Mouse (Mus musculus) embryo, embryonic 11.5 days (tissue): ENCODE measurements around the gene Clip4.
A peak's percentile ranks its signal among the peaks of the same experiment; 100 is the strongest.

Experiments used
- DNase-seq: peaks from one replicate; pipeline ENCODE4 v3.0.0-alpha.2; 2012; ENCODE audit warnings: low read depth, low spot score

The Clip4 gene

DNA sequence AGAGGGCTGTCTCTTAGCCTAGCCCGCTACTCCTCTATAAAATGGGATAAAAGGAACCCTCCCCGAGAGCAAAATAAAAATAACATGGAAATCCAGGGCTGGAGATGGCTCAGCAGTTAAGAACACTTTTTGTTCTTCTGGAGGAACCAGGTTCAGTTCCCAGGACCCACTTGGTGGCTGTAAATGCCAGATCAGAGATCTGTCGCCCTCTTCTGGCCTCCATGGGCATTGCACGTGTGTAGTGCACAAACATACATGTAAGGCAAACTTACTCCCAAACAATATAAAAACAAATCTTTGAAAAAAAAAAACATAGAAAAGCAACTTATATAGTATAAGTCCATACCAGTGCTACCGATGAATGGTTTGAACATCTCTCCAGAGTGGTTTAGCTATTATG lies 104.7 kb downstream of the Clip4 start:
- no peak for DNase-seq

DNA sequence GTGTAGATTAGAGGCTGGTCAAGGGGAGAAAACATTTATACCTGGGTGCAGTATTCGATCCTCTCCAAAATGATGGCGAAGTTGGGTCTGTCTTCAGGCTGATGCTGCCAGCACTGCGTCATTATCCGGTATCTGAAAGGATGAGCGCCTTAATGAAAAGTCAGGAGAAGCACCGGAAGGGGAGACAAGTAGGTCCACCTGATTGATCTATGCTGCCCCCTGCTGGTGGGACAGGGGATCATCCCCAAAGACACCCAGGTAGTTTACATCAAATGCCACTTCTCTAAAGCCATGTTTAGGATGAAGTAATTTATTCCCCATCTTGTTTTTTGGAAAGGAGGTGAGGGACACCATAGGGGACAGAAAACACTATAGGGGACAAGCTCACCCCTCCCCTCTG lies 105.8 kb downstream of the Clip4 start:
- DNase-seq: peak; percentile 34

DNA sequence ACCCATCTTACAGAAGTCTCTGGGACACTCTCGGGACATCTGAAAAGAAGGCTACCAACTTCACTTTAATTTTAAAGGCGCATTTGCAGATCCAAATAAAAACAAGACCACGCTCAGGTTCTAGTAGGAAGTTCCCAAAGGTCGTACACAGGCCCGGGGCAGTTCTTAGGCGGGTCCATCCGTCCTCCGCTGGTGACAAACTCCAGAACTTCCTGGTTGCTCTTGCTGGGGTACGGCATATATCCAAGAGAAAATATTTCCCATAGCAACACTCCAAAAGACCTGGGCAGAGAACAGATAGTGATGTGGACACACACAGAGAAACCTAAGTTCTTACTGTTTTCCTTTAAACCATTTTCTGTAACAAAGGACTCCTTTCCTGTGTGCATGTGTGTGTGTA lies 106.5 kb downstream of the Clip4 start:
- DNase-seq: no peak

DNA sequence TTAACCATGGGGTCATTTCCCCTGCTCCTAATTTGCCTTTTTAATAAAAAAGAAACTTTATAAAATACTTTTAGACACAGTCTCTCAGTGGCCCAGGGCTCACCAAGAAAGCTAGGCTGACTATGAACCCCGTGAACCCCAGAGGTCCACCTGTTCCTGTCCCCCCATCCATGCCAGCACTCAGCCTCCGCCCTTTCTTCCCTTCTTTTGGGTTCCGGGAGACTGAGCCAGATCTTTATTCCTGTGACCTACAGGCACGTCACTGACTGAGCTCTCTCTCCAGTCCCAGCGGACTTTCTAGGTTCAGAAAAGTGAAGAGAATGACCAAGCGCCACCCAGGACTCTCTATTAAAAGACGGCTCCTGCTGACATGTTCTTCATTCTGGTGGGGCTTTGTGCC lies 107.2 kb downstream of the Clip4 start:
- no peak for DNase-seq

DNA sequence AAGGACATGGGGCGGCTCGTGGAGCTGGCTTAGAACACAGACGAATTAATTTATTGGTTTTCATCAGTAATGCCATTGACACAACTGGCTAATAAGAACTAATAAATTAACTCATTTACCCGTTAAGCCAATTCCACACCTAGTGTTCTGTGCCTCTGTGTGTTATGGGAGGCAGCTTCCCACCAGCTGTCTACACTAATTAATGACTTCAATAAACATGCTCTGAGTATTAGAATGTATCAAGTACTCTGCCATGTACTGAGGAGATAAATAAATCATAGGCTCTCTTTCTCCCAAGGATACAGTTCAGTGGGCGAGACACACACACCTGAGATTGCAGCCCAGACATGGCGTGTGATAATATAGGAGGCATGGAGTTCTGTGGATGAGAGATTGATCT lies 113.1 kb downstream of the Clip4 start:
- DNase-seq: no peak

DNA sequence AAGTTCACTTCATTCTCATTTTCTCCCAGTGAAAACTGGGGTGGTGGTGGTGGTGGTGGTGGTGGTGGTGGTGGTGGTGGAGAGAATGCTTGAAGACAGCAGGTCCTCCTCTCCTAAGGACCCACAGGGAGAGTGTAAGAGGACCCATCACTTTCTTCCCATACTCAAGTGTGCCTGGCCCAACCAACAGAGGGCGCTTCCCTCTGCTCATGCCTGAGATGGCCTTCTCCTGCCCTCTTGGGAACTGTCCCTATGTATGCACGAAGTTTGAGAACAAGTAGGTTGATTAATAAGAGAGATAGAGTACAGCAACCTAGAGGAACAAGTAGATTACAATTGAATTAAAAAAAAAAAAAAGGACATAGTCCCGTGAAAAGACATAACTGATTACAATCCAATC lies 140.8 kb downstream of the Clip4 start:
- no peak for DNase-seq

DNA sequence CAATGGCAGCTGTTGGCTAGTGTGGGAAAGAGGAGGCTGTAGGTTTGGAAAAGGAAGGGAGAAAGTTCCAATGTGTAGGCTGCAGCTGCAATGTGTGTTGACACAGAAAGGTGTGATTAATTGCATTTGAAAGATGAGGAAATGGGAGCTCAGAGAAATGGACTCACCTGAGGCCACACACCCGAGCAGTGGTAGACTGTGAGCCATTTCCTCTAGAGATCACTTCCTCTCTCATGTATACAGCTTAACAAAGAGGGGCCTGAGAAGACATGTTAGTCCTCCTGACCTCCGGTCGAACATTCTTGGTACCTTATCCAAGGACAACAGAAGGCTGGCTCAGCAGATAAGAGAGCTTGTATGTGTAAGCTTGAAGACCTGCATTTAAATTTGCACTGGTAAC lies 144.9 kb downstream of the Clip4 start:
- DNase-seq: no peak
